Mouse (Mus musculus) ES-Bruce4 (cell line): ENCODE measurements at regions not wholly inside any gene's neighbourhood (a gene's known extent, or its start where the extent isn't known, plus 50 kb on each side); places are given as distances from the start of the nearest gene placed in this dataset.

Experiments
- H3K27ac ChIP-seq: 2 replicates; pipeline ENCODE4 v1.5.1; 2012; ENCODE audit warnings: low read length, inconsistent platforms; ENCODE audit not compliant: insufficient read depth
- H3K27me3 ChIP-seq: 2 replicates; pipeline ENCODE4 v1.6.1; 2012; ENCODE audit warnings: mild to moderate bottlenecking, low read length, inconsistent platforms; ENCODE audit not compliant: control insufficient read depth, poor library complexity, insufficient read depth, severe bottlenecking
- H3K36me3 ChIP-seq: 2 replicates; pipeline ENCODE4 v1.6.1; 2012; ENCODE audit warnings: inconsistent platforms, mild to moderate bottlenecking, low read length, moderate library complexity; ENCODE audit not compliant: control insufficient read depth, poor library complexity, insufficient read depth, severe bottlenecking
- H3K4me1 ChIP-seq: one replicate; pipeline ENCODE4 v1.8.1; 2011; ENCODE audit warnings: low read length; ENCODE audit not compliant: control insufficient read depth, insufficient read depth
- H3K4me3 ChIP-seq: 2 replicates; pipeline ENCODE4 v1.5.1; 2011; ENCODE audit warnings: low read depth, mild to moderate bottlenecking, low read length
- H3K9ac ChIP-seq: 2 replicates; pipeline ENCODE4 v1.6.1; 2012; ENCODE audit warnings: low read depth, mild to moderate bottlenecking, inconsistent platforms; ENCODE audit not compliant: poor library complexity, severe bottlenecking
- H3K9me3 ChIP-seq: replicated peaks from 2 replicates; pipeline ENCODE4 v1.6.1; 2012; ENCODE audit warnings: mild to moderate bottlenecking, low read length, inconsistent platforms; ENCODE audit not compliant: control insufficient read depth, poor library complexity, insufficient read depth, severe bottlenecking
- CTCF ChIP-seq: IDR thresholded peaks from one replicate; pipeline ENCODE4 v1.8.1; 2011; ENCODE audit warnings: low read depth, low read length
- EP300 ChIP-seq: IDR thresholded peaks from 2 replicates; pipeline ENCODE4 v1.6.1; 2011; ENCODE audit warnings: low read depth, low read length; ENCODE audit not compliant: insufficient read depth
- POLR2A ChIP-seq: IDR thresholded peaks from one replicate; pipeline ENCODE4 v1.8.1; 2011; ENCODE audit warnings: low read length; ENCODE audit not compliant: insufficient read depth

GRCm38 (mm10) chr16:77444647-77445046 is 157.2 kb downstream of the Gm11146 start:
- TF ChIP-seq CTCF: no peak
- TF ChIP-seq EP300: no peak
- TF ChIP-seq POLR2A: no peak
- no peaks in the 10 kb centered on the region for H3K36me3 ChIP-seq
- H3K9me3 ChIP-seq: no peaks in the 10 kb centered on the region
- H3K4me1 ChIP-seq: no peaks in the 10 kb centered on the region
- H3K4me3 ChIP-seq: no peak overlapping the region
- no peak overlapping the region for H3K9ac ChIP-seq
- no peaks in the 10 kb centered on the region for H3K27me3 ChIP-seq
- H3K27ac ChIP-seq: no peak overlapping the region

DNA sequence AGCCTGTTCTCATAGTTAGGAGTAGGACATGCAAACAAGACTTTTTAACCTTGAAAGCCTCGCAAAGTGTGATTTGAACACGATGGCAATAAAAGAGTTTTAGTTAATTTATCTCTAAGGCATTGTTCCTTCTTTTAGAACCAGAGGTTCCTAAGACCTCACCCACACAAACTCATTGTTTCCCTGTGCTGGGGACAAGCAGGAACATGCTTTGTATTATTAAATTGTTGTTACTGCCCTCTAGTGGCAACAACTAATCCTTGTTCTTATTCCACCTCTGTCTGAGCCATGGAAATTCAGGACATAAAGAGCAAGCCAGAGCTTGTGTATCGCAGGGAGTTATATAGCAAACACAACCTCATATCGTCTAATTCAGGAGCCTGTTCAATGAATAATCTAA is 157.9 kb downstream of the Gm11146 start:
- H3K36me3 ChIP-seq: no peaks in the 10 kb centered on the region
- no peak overlapping the region for H3K9ac ChIP-seq
- no peak for TF ChIP-seq CTCF
- no peak for TF ChIP-seq EP300
- TF ChIP-seq POLR2A: no peak
- no peaks in the 10 kb centered on the region for H3K27me3 ChIP-seq
- H3K4me1 ChIP-seq: no peaks in the 10 kb centered on the region
- H3K9me3 ChIP-seq: no peaks in the 10 kb centered on the region
- no peak overlapping the region for H3K4me3 ChIP-seq
- H3K27ac ChIP-seq: no peak overlapping the region

DNA sequence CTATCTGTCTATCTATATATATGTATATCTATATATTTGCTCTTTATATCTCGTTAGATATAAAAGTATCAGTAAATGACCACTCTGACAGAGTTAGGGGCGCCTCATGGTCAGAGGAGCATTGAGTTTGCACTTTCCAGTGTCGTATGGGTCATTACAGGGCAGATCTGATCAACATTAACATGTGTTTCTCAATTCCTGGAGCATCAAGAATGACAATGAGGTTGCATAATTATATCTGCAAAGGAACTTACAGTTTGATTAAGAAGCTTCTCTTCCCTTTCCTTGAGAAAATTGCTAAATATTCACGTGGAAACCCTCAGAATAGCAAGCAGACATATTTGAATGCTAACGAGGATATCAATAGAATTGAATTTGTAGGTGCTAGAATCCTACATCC is 158.6 kb downstream of the Gm11146 start:
- Histone ChIP-seq H3K4me3 (no peak overlapping the region), H3K4me1 (no peaks in the 10 kb centered on the region), H3K27me3 (no peaks in the 10 kb centered on the region), H3K9me3 (no peaks in the 10 kb centered on the region), H3K36me3 (no peaks in the 10 kb centered on the region), H3K27ac (no peak overlapping the region), H3K9ac (no peak overlapping the region)
- TF ChIP-seq EP300 (no peak), CTCF (no peak), POLR2A (no peak)

- no peaks in the 10 kb centered on the region for H3K36me3 ChIP-seq
- no peak overlapping the region for H3K9ac ChIP-seq
- H3K4me3 ChIP-seq: no peak overlapping the region
- no peaks in the 10 kb centered on the region for H3K9me3 ChIP-seq
- TF ChIP-seq CTCF (no peak), POLR2A (no peak), EP300 (no peak)
- H3K27me3 ChIP-seq: no peaks in the 10 kb centered on the region
- H3K4me1 ChIP-seq: no peaks in the 10 kb centered on the region
- H3K27ac ChIP-seq: no peak overlapping the region
These were observed 159.0 kb downstream of the Gm11146 start for GRCm38 (mm10) chr16:77442866-77443265.

GRCm38 (mm10) chr16:77431345-77431744 is 170.5 kb downstream of the Gm11146 start:
- Histone ChIP-seq H3K27me3 (no peaks in the 10 kb centered on the region), H3K36me3 (no peaks in the 10 kb centered on the region), H3K9ac (no peak overlapping the region), H3K27ac (no peak overlapping the region), H3K4me3 (no peak overlapping the region), H3K4me1 (no peaks in the 10 kb centered on the region), H3K9me3 (no peaks in the 10 kb centered on the region)
- no peak for TF ChIP-seq POLR2A
- TF ChIP-seq EP300: no peak
- TF ChIP-seq CTCF: no peak

- Histone ChIP-seq H3K9me3 (no peaks in the 10 kb centered on the region), H3K9ac (no peak overlapping the region), H3K36me3 (no peaks in the 10 kb centered on the region), H3K4me3 (no peak overlapping the region), H3K27ac (no peak overlapping the region), H3K27me3 (no peaks in the 10 kb centered on the region), H3K4me1 (no peaks in the 10 kb centered on the region)
- TF ChIP-seq CTCF: no peak
- TF ChIP-seq EP300: no peak
- TF ChIP-seq POLR2A: no peak
These were observed 179.2 kb downstream of the Gm11146 start for GRCm38 (mm10) chr16:77422385-77423363.
